Mouse (Mus musculus) cerebellum, adult 2 months (tissue): Measurements from ENCODE around the gene Fam57a. TPM values are rescaled to one million over a fixed set of nuclear protein-coding genes. Genes with fewer than 3 reads are reported as not detected.

Experiments used
- DNase-seq, 2 experiments: peaks; one replicate each; pipeline ENCODE4 v3.0.0; 2021
- H3K27ac ChIP-seq: fragments of 200-500 bp; 2 replicates; pipeline ENCODE4 v1.5.1; 2012; ENCODE audit warnings: low read length, control low read depth, inconsistent platforms; ENCODE audit not compliant: insufficient read depth
- H3K27me3 ChIP-seq: fragments of 200-500 bp; 2 replicates; pipeline ENCODE4 v1.6.1; 2012; ENCODE audit warnings: inconsistent platforms, mild to moderate bottlenecking, low read length, moderate library complexity; ENCODE audit not compliant: control insufficient read depth, insufficient read depth
- H3K4me1 ChIP-seq: fragments of 200-500 bp; 2 replicates; pipeline ENCODE4 v1.6.1; 2011; ENCODE audit warnings: low read length; ENCODE audit not compliant: control insufficient read depth, insufficient read depth
- H3K4me3 ChIP-seq: fragments of 200-500 bp; replicated peaks from 2 replicates; pipeline ENCODE3; 2011; ENCODE audit warnings: mild to moderate bottlenecking, low read depth, low read length, control low read depth; ENCODE audit not compliant: insufficient read depth
- CTCF ChIP-seq: fragments of 200-500 bp; IDR thresholded peaks from 2 replicates; pipeline ENCODE4 v1.5.1; 2011; ENCODE audit warnings: low read depth, mild to moderate bottlenecking, control low read depth, low read length, moderate library complexity, borderline replicate concordance; ENCODE audit not compliant: insufficient read depth
- POLR2A ChIP-seq: fragments of 200-500 bp; IDR thresholded peaks from 2 replicates; pipeline ENCODE4 v1.6.1; 2011; ENCODE audit warnings: low read length, control low read depth, borderline replicate concordance; ENCODE audit not compliant: insufficient read depth
- WGBS: fragments of 180-500 bp; shearing (Covaris S2); methylation state at CpG from one replicate; pipeline ENCODE4 v1.1.7; 2018; 5-methylcytosine and 5-hydroxymethylcytosine counted together
- polyA plus RNA-seq: library from polyadenylated mRNA; depleted of rRNA; stranded (reverse); fragments of >200 nt; gene quantifications from 2 replicates; pipeline ENCODE4 v1.2.3, GENCODE M21; 2012; rRNA removed

Gene Fam57a
- polyA plus RNA-seq, 1 experiment = 25.7 TPM

DNA sequence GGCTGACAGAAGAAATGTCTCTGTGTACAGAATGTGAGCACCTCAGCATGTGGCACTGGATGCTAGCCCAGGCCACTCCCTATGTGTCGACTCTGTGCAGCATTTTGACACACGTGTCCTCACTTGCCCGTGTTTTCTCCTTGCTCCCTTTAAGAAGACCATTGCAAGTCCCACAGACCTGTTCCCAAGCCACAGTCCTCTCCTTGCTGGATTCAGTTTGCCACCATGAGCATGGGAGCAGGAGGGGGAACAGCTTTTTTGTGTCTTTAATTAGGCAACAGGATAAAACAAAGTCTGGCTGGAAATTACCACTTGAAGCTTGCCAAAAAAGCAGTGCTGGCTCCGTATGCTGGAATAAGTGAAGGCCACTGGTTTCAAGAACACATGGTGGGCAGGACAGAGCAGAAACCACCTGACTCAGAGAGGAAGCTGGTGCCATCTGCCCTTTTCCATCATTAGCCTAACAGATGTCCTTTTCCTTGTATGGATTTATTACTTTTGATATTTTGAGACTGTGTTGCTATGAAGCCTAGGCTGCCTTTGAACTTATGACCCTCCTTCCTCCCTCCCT lies 76.0 kb downstream of the Fam57a start:
- peak; percentile 48; the same call in 1 of the 2 replicates for TF ChIP-seq POLR2A
- no peak for TF ChIP-seq CTCF
- Histone ChIP-seq H3K27ac (peak overlapping the region; percentile 91), H3K4me3 (no peak overlapping the region), H3K27me3 (no peaks in the 10 kb centered on the region), H3K4me1 (peaks cover 71% of the 10 kb centered on the region)
- WGBS = 4% methylated on average over 4 of the region's 4 CpGs
- DNase-seq = peak; percentile 86 to 93

DNA sequence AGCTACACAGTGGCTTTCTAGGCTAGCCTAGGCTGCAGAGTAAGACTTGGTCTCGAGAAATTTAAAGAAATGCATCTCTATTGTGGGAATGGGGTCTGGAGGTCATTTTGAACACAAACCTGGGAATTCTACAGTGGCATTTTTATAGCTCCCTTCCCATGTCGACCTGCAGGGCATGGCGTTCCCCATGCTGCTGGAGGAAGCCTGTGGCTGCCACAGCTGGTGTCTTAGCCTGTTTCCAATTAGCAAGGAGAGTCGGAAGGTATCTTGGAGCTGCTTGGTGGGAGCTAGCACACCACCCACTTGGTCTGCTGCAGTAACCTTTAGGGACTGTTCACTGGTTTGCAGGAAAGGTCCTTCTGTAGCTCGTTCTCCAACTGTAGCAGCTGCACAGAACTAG lies 76.7 kb downstream of the Fam57a start:
- H3K4me3 ChIP-seq = no peak overlapping the region
- TF ChIP-seq CTCF (no peak), POLR2A (no peak)

DNA sequence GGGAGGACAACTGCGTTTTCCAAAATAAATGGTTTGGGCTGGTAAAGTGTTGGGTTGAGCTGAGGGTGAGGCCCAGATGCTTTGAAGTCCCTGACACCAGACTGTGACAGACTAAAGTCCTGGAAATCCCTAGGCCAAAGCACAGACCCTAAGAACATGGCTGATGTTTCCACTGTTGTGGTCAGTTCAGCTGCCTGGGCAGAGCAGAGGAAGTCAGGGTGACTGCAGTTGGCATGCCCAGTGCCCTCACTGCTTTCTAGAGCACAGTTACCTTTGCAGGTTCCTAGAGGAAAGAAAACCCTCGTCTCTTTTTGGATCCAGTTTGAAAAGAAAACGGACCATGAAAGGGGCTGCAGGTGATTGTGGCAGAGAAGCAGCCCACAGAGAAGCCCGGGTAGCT lies 77.9 kb downstream of the Fam57a start:
- TF ChIP-seq CTCF = no peak
- TF ChIP-seq POLR2A = no peak
- H3K27me3 ChIP-seq = no peaks in the 10 kb centered on the region
- H3K27ac ChIP-seq = no peak overlapping the region
- H3K4me1 ChIP-seq = peaks cover 82% of the 10 kb centered on the region
- 82% methylated on average over 4 of the region's 4 CpGs for WGBS
- H3K4me3 ChIP-seq = no peak overlapping the region
- DNase-seq = peak in 1 of 2 experiments; percentile 14

More for the DNA sequence above, 76.7 kb downstream of the Fam57a start:
- H3K27me3 ChIP-seq = no peaks in the 10 kb centered on the region
- peak in 1 of 2 experiments; percentile 30 for DNase-seq
- H3K4me1 ChIP-seq = peaks cover 77% of the 10 kb centered on the region
- peak overlapping the region; percentile 77 for H3K27ac ChIP-seq
- WGBS = 21% methylated on average over 5 of the region's 5 CpGs

DNA sequence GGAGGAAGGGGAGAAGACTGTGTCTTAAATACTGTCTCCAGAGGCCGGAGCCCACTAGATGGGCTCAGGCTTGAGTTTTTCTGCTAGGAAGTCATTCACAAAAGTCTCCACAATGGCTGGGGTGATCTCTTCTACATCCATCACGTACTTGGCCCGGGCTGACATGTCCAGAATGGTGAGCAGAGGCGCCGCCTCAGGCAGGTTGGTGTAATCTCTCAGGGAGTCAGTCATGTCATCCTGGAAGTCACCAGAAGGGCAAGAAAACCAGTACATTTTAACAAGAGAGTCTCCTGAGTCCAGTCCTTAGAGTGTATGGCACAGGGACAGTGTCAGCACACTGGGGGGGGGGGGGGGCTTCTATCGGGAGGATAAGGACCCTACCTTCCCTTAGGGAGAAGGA lies 79.0 kb downstream of the Fam57a start:
- Histone ChIP-seq H3K4me1 (peaks cover 87% of the 10 kb centered on the region), H3K27ac (no peak overlapping the region), H3K27me3 (no peaks in the 10 kb centered on the region), H3K4me3 (no peak overlapping the region)
- TF ChIP-seq CTCF (no peak), POLR2A (no peak)
- 81% methylated on average over 6 of the region's 6 CpGs for WGBS
- DNase-seq = no peak

DNA sequence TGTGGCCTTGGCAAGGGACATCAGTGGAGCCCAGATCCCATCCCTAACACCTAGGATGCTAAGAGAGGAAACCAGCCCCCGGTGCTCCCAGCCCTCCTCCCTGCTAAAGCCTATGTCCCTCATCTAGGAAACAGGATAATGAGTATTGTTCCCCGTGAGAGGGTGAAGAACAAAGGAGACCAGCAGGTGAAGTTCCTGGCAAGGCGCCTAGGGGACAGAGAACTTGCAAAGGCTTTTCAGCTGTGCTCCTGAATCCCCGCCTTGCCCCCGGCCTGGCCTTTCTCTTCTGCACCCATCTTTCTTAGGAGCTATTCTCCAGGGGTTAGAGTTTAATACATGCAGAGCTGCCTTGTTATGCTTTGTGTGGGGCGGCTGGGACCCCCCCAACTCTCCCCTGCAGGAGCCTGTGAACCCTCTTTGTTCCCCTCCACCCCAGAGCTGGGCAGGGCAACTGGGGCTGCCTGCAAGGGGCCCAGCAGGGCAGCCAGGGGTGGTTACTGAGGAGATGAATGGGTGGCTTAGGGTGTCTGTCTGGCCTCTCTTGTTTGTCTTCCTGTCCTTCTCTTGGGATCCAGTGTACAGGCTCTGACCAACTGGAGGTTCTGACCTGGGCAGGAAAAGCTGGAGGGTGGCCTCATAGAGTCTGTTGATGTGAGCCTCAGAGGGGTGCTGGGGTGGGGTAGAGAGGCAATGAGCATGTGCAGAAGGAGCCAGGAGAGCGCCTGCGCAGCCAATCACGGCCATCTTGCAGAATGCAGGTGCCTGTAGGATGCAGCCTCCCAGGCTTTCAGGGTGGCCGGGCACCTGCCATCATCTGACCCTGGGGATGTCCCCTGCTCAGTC lies 81.0 kb downstream of the Fam57a start:
- Histone ChIP-seq H3K4me3 (no peak overlapping the region), H3K27ac (peak overlapping the region; percentile 69), H3K4me1 (peaks cover 69% of the 10 kb centered on the region), H3K27me3 (no peaks in the 10 kb centered on the region)
- 59% methylated on average over 10 of the region's 10 CpGs for WGBS
- DNase-seq = peak in 1 of 2 experiments; percentile 40
- TF ChIP-seq POLR2A (no peak), CTCF (no peak)

DNA sequence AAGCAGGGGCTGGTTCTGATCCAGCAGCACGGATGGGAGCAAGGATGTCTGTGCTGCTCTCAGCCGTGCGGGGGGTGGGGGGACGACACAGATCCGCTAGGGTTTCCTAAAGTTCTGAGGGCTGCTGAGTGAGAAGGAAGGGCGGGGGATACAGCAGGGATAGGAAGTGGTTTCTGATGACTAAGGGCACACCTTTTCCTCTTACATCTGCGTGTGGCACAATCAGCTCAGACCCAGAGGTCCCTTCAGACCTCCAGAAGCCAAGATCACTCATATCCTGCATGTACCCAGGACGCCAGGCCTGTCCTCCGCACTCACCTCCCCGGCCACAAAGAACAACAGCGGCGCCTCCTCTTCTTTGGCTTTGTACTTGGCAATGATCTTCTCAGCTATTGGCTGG lies 81.8 kb downstream of the Fam57a start:
- Histone ChIP-seq H3K4me1 (peaks cover 63% of the 10 kb centered on the region), H3K27me3 (no peaks in the 10 kb centered on the region), H3K27ac (peak overlapping the region; percentile 63; the same call in 1 of the 2 replicates), H3K4me3 (no peak overlapping the region)
- 41% methylated on average over 12 of the region's 12 CpGs for WGBS
- DNase-seq = peak in 1 of 2 experiments; percentile 31
- TF ChIP-seq CTCF = no peak
- TF ChIP-seq POLR2A = no peak

DNA sequence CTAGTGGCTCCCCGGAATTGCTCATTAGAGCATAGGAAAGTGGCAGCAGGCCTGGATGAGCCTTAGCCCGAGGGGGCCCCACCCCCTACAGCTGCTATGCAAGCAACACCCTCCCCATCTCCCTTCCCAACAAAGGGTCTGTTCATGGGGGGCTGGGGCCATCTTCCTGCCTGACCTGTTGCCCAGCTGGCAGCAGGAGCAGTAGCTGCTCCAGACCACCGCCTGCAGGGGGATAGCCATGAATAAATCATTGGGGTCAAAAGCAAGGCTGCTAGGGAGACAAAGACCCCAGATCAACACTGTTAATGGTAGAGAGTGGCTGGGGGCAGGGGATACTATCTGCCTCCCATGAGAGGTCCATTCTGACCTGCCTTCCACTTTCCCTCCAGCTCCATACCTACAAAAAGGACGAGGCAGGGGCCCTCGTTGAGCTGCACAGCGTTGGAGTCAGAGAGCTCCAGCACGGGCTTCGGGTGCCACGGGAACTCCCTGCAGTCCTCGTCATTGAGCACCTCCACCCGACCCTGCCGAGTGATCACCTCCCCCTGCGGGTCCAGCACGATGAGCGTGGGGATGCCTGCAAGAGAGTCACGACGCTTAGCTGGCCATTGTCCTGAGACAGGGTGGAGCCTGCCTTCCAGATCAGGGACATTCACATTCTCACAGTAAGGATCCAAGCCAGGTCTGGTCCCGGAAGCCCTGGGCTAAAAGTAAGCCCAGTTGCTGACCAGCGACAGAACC lies 83.3 kb downstream of the Fam57a start:
- H3K27me3 ChIP-seq = no peaks in the 10 kb centered on the region
- peaks cover 51% of the 10 kb centered on the region for H3K4me1 ChIP-seq
- peak; percentile 48 to 68 for DNase-seq
- TF ChIP-seq CTCF = no peak
- 0 out of 2 replicates have a peak overlapping the region, but pooled peaks have one; percentile 9 for H3K27ac ChIP-seq
- WGBS = 18% methylated on average over 19 of the region's 19 CpGs
- H3K4me3 ChIP-seq = no peak overlapping the region

Other genes with a start within 250 kb of the Fam57a start
- gene Rph3al, start 241.2 kb upstream of the Fam57a start, polyA plus RNA-seq = 3.6 and 4.7 TPM in 2 replicates
- gene 1700016K19Rik, start 179.8 kb upstream of the Fam57a start, polyA plus RNA-seq = 1.1 and 1.5 TPM in 2 replicates
- 15.7 and 18.4 TPM in 2 replicates for gene Rflnb, start 151.9 kb upstream of the Fam57a start, polyA plus RNA-seq
- gene Vps53, start within 50 bp of the Fam57a start, polyA plus RNA-seq = 64.3 and 70.8 TPM in 2 replicates
- 1.2 and 1.4 TPM in 2 replicates for gene Dbil5, start 37.9 kb downstream of the Fam57a start, polyA plus RNA-seq
- gene Gemin4, start 38.0 kb downstream of the Fam57a start, polyA plus RNA-seq = 7.9 and 8.5 TPM in 2 replicates
- gene Mrm3, start 64.0 kb downstream of the Fam57a start, polyA plus RNA-seq = 19.9 and 21.3 TPM in 2 replicates
- 39.3 and 44.9 TPM in 2 replicates for gene Glod4, start 64.1 kb downstream of the Fam57a start, polyA plus RNA-seq
- 24.3 and 29.8 TPM in 2 replicates for gene Nxn, start 219.5 kb downstream of the Fam57a start, polyA plus RNA-seq
- 27.2 and 33.7 TPM in 2 replicates for gene Timm22, start 227.3 kb downstream of the Fam57a start, polyA plus RNA-seq